Mouse (Mus musculus): ENCODE data around the gene Gtf3c1. TPM values are rescaled to one million over a fixed set of nuclear protein-coding genes. Genes with fewer than 3 reads are reported as not detected.

Gtf3c1 gene
- total and polyA plus RNA-seq, 2 experiments from 2014 or later: 14.9 to 66.6 TPM

- 58% methylated on average over 10 of the region's 10 CpGs for WGBS
- Histone ChIP-seq H3K9me3 (replicated peaks; ENCODE audit: control insufficient read depth, low read length) (no peaks in the 10 kb centered on the region), H3K4me2 (ENCODE audit: low read depth, low read length) (no peak overlapping the region), H3K27me3 (ENCODE audit: control insufficient read depth, insufficient read depth, low read length) (no peaks in the 10 kb centered on the region), H3K36me3 (replicated peaks; ENCODE audit: control insufficient read depth, insufficient read depth, low read length) (no peaks in the 10 kb centered on the region), H3K4me3 (ENCODE audit: low read depth, low read length) (no peak overlapping the region), H3K9ac (replicated peaks; ENCODE audit: low read depth, low read length) (no peak overlapping the region), H3K27ac (ENCODE audit: low read depth) (no peak overlapping the region), H3K4me1 (ENCODE audit: control insufficient read depth, insufficient read depth) (no peaks in the 10 kb centered on the region)
- DNase-seq (ENCODE audit: low spot score) (no peak), ATAC-seq (ENCODE audit: insufficient read depth, low read depth) (no peak)
- TF ChIP-seq EP300 (IDR thresholded peaks at IDR 0.05; ENCODE audit: low read depth) (no peak), CTCF (IDR thresholded peaks at IDR 0.05; ENCODE audit: low read depth) (no peak)
Observed at GRCm38 (mm10) chr7:125600136-125600535, 107.4 kb downstream of the Gtf3c1 start.

- H3K4me2 ChIP-seq (ENCODE audit: low read depth, low read length): no peak overlapping the region
- no peaks in the 10 kb centered on the region for H3K36me3 ChIP-seq (replicated peaks; ENCODE audit: control insufficient read depth, insufficient read depth, low read length)
- TF ChIP-seq CTCF (IDR thresholded peaks at IDR 0.05; ENCODE audit: low read depth): no peak
- TF ChIP-seq EP300 (IDR thresholded peaks at IDR 0.05; ENCODE audit: low read depth): no peak
- H3K4me1 ChIP-seq (ENCODE audit: control insufficient read depth, insufficient read depth): no peaks in the 10 kb centered on the region
- no peak overlapping the region for H3K27ac ChIP-seq (ENCODE audit: low read depth)
- WGBS: 38% methylated on average over 4 of the region's 4 CpGs
- DNase-seq (ENCODE audit: low spot score) (no peak), ATAC-seq (ENCODE audit: insufficient read depth, low read depth) (no peak)
- no peaks in the 10 kb centered on the region for H3K9me3 ChIP-seq (replicated peaks; ENCODE audit: control insufficient read depth, low read length)
- H3K4me3 ChIP-seq (ENCODE audit: low read depth, low read length): no peak overlapping the region
- no peak overlapping the region for H3K9ac ChIP-seq (replicated peaks; ENCODE audit: low read depth, low read length)
- H3K27me3 ChIP-seq (ENCODE audit: control insufficient read depth, insufficient read depth, low read length): no peaks in the 10 kb centered on the region
Observed at GRCm38 (mm10) chr7:125599373-125599973, 108.1 kb downstream of the Gtf3c1 start.

- no peaks in the 10 kb centered on the region for H3K36me3 ChIP-seq (replicated peaks; ENCODE audit: control insufficient read depth, insufficient read depth, low read length)
- H3K4me1 ChIP-seq (ENCODE audit: control insufficient read depth, insufficient read depth): no peaks in the 10 kb centered on the region
- no peak overlapping the region for H3K27ac ChIP-seq (ENCODE audit: low read depth)
- WGBS: 85% methylated on average over 11 of the region's 11 CpGs
- no peaks in the 10 kb centered on the region for H3K9me3 ChIP-seq (replicated peaks; ENCODE audit: control insufficient read depth, low read length)
- no peak overlapping the region for H3K9ac ChIP-seq (replicated peaks; ENCODE audit: low read depth, low read length)
- TF ChIP-seq CTCF (IDR thresholded peaks at IDR 0.05; ENCODE audit: low read depth): no peak
- no peak for TF ChIP-seq EP300 (IDR thresholded peaks at IDR 0.05; ENCODE audit: low read depth)
- DNase-seq (ENCODE audit: low spot score) (no peak), ATAC-seq (ENCODE audit: insufficient read depth, low read depth) (no peak)
- no peak overlapping the region for H3K4me2 ChIP-seq (ENCODE audit: low read depth, low read length)
- no peak overlapping the region for H3K4me3 ChIP-seq (ENCODE audit: low read depth, low read length)
- no peaks in the 10 kb centered on the region for H3K27me3 ChIP-seq (ENCODE audit: control insufficient read depth, insufficient read depth, low read length)
Observed at GRCm38 (mm10) chr7:125597516-125598347, 109.8 kb downstream of the Gtf3c1 start.

GRCm38 (mm10) chr7:125597083-125597482, 110.5 kb downstream of the Gtf3c1 start:
- Histone ChIP-seq H3K9ac (replicated peaks; ENCODE audit: low read depth, low read length) (no peak overlapping the region), H3K4me1 (ENCODE audit: control insufficient read depth, insufficient read depth) (no peaks in the 10 kb centered on the region), H3K4me2 (ENCODE audit: low read depth, low read length) (no peak overlapping the region), H3K36me3 (replicated peaks; ENCODE audit: control insufficient read depth, insufficient read depth, low read length) (no peaks in the 10 kb centered on the region), H3K4me3 (ENCODE audit: low read depth, low read length) (no peak overlapping the region), H3K27ac (ENCODE audit: low read depth) (no peak overlapping the region), H3K27me3 (ENCODE audit: control insufficient read depth, insufficient read depth, low read length) (no peaks in the 10 kb centered on the region), H3K9me3 (replicated peaks; ENCODE audit: control insufficient read depth, low read length) (no peaks in the 10 kb centered on the region)
- no peak for TF ChIP-seq CTCF (IDR thresholded peaks at IDR 0.05; ENCODE audit: low read depth)
- no peak for TF ChIP-seq EP300 (IDR thresholded peaks at IDR 0.05; ENCODE audit: low read depth)
- DNase-seq (ENCODE audit: low spot score) (no peak), ATAC-seq (ENCODE audit: insufficient read depth, low read depth) (no peak)
- 84% methylated on average over 9 of the region's 9 CpGs for WGBS

- DNase-seq (ENCODE audit: low spot score) (no peak), ATAC-seq (ENCODE audit: insufficient read depth, low read depth) (no peak)
- 67% methylated on average over 3 of the region's 3 CpGs for WGBS
- H3K9ac ChIP-seq (replicated peaks; ENCODE audit: low read depth, low read length): no peak overlapping the region
- H3K4me3 ChIP-seq (ENCODE audit: low read depth, low read length): no peak overlapping the region
- H3K36me3 ChIP-seq (replicated peaks; ENCODE audit: control insufficient read depth, insufficient read depth, low read length): no peaks in the 10 kb centered on the region
- H3K27ac ChIP-seq (ENCODE audit: low read depth): no peak overlapping the region
- no peaks in the 10 kb centered on the region for H3K4me1 ChIP-seq (ENCODE audit: control insufficient read depth, insufficient read depth)
- H3K9me3 ChIP-seq (replicated peaks; ENCODE audit: control insufficient read depth, low read length): no peaks in the 10 kb centered on the region
- no peaks in the 10 kb centered on the region for H3K27me3 ChIP-seq (ENCODE audit: control insufficient read depth, insufficient read depth, low read length)
- no peak overlapping the region for H3K4me2 ChIP-seq (ENCODE audit: low read depth, low read length)
- TF ChIP-seq EP300 (IDR thresholded peaks at IDR 0.05; ENCODE audit: low read depth) (no peak), CTCF (IDR thresholded peaks at IDR 0.05; ENCODE audit: low read depth) (no peak)
Observed at GRCm38 (mm10) chr7:125596406-125596805, 111.2 kb downstream of the Gtf3c1 start.

Measured in heart, postnatal 0 days (tissue).